Mouse (Mus musculus) gastrocnemius, adult 8-10 months (tissue): ENCODE data around the gene Ptk7. TPM values are rescaled to one million over a fixed set of nuclear protein-coding genes. Genes with fewer than 3 reads are reported as not detected.
A peak's percentile ranks its signal among the peaks of the same experiment; 100 is the strongest.

Experiments used
- DNase-seq, 2 experiments: peaks; one replicate each; pipeline ENCODE4 v3.0.0; 2022; ENCODE audit warnings: low spot score in 2 of 2
- total RNA-seq, 4 experiments: library from RNA; stranded (reverse); gene quantifications; 2 replicates each; pipeline ENCODE4 v1.2.4; 2022

Gene Ptk7
- total RNA-seq: under 1 TPM; 0.15 to 0.38 (median 0.30) TPM

DNA sequence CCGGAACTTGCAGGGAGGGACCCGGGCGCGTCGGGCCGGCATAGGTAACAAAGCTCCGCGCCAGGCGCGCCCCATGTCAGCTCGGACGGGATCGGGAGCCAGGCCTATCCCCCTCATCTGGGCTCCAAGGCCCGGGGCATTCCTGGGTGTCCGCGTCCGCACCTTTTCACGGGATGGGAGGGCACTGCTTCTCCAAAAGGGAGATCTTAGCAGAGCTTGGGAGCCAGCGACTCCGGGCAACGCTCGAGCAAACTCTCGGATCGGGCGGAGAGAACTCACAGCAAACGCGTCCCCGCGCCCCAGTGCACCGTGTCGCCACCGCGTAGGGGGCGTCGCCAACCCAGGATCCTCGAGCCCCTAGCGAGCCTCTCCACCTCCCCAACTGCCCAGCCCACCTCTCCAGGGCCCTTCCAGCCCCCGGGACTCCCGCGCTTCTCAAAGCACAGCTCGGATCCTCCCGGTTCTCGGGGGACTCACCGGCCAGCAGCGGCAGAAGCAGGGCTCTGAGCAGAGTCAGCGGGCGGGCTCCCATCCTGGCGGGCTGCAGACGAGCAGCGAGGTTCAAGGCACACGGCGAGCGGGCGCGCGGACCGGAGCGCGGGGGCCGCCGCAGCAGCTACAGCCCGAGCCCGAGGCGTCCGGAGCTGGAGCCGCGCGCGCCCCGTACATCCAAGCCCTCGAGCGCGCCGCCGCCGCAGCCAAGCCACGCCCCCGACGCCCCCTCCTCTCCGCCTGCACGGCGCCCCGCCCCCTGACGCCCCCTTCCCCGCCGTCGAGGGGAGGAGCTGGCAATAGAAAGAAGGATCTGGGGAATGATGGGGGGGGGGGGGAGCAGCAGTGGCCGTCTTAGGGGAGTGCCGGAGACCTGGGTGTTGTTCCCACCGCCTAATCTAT, at the start of gene Ptk7:
TSS of gene Ptk7 (minus strand) at position 714 of the 894 bp plus-strand sequence.
- no peak for DNase-seq

DNA sequence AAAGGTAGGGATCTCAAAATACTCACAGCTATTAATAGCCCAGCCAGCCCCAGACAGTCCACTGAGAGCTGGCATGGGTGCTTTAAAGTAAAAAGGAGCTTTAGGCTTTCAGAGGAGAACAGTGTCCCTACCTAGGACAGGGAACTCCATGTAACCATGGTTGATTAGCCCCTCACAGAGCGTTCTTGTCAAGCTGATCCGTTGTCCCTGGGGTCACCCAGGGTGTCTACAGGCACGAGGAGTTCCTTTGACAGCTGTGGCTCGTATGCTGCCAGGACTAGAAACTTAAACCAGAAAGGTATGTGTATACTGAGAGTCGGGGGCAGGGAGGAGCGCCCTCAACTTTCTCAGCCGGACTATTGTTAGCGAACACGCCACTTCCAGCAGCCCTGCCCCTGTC, 49.6 kb upstream of the Ptk7 start:
- DNase-seq: peak; percentile 47 to 60

DNA sequence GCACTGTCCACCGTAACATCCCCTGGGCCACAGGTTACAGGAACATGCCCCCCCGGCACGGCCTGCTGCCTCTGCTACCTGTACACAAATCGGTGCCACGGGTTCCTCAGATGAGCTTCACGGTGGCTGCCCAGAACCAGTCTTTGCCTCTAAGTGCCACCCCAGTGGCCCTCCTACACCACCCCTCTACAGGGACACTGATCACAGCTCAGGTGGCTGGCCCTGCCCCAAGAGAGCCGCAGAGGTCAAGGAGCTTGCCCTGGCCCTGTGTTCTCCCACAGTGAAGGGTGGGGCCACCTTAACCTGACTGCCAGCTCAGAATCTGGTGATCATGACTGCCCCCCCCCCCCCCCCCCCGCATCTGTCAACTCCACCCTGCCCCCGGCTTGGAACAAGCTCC, 49.1 kb upstream of the Ptk7 start, which contains the start of gene Mea1:
TSS of gene Mea1 (plus strand) at position 378 of the 400 bp plus-strand sequence.
- peak; percentile 57 to 74 for DNase-seq

DNA sequence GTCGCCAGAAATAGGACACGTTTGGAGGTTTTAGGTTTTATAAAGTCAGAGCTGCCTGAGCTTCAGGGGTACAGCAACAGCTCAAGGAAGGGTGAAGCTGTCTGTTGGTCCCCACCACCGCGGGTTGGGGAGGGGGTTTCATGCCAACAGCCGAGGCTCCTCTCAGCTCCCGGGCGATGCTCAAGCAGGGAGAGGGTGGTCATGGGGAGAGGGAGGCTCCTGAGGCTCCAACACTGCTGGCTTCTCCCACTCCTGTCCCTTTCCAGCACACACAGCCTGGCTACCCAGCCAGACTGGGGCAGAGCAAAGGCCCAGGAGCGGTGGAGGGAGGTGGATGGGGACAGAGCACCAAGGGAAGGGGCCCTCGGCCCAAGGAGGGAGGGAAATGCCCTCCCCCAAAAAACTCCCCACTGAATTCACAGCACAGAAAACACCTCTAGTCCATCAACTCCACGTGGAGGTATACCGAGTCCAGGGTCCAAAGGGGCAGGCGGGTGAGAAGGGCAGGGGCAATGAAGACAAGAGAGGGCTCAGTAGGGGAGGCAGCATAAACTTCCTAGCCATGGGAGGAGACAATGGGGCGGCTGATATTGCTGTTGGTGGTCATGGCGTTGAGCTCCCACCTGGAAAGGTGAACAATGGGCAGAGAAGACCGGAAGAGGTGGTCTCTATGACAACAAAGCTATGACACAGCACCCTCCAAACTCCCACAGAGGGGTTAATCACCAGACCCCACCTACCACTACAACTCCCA, 45.4 kb upstream of the Ptk7 start:
- DNase-seq: no peak

DNA sequence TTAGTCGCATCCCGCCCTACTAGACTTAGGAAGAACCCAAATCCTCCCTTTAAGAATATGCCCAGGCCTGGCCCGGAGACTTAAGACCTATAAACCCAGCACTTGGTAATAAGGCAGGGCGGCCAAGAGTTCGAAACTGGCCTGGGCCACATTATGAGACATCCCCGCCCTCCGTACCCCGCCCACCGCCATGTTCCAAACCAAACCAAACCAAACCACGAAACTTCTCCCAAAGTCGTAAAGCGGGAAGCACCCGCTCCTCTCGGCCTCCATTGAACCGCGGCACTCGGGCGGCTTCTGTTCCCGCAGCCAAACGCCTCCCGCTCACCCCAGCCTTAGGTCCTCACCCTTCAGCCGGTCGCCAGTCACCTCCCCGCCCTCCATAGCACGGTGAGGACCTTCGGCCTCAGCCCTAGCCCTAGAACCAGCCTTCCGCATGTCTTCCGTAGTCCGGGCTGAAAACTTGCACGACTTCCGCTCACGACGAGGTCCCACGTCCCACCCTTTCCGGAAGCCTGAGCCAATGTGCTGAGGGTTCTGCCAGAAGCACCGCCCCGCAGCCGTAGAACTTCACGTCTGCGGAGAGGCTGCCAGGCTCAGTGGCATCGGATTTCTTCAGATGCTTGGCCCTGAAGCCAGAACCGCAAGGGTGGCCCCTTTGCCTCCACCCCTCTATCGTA, 44.7 kb upstream of the Ptk7 start, which contains the start of gene Rrp36:
TSS of gene Rrp36 (minus strand) at position 503 of the 680 bp plus-strand sequence.
- DNase-seq: peak; percentile 83 to 90

DNA sequence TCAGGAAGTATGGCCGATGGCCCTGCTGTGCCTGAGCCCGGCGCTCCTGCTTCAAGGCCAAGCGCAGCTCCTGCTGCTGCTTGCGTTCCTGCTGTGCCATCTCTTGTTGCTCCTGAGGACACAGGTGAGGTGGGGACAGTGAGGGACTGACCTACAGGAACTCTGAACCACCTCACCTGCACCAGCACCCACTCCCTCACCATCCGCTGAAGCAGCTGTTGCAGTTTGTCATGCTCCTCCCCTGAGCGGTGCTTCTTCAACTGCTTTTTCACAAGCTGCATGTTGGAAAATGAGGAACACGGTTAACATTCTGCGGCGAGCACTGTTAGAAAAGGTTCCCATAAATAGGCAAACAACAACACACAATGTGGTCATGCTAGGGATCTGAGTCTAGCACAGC, 40.6 kb upstream of the Ptk7 start:
- no peak for DNase-seq

DNA sequence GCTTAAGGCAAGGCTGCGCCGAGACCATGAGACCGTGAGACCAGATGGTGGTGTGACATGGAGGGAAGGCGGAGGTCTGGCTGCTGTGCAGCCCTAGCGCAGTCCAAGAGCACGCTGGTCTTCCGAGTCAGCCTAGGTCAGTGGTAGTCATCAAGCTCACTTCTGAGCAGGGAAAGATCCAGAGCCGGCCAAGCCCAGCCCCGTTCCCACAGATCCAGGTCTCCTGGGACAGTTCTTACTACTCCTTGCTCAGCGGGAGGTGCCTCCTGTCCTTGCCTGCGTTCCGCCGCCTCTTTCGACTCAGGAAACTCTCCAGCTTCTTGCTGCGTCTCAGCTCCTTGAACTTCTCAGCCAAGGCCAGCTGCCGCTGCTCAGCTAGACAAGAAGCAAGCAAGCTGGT, 38.4 kb upstream of the Ptk7 start:
- no peak for DNase-seq

DNA sequence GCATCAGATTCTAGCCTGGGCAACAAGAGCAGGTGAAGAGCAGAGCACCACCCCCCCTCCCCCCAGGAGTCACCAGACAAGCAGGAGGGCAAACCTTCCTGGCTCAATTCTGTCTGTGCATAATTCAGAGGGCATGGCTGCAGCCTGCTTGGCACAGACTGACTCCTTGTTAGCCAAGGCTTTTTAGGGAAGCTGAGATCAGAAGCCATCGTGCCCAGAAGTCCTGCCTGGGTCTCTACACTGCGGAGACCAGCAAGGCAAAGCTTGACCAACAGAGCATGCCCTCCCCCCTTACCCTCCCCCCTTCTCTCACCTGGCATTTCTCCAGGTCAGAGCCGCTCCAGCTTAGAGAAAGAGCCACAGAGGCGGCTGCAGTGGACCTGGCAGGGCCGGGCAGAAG, 33.4 kb upstream of the Ptk7 start:
- peak in 1 of 2 experiments; percentile 65 for DNase-seq

DNA sequence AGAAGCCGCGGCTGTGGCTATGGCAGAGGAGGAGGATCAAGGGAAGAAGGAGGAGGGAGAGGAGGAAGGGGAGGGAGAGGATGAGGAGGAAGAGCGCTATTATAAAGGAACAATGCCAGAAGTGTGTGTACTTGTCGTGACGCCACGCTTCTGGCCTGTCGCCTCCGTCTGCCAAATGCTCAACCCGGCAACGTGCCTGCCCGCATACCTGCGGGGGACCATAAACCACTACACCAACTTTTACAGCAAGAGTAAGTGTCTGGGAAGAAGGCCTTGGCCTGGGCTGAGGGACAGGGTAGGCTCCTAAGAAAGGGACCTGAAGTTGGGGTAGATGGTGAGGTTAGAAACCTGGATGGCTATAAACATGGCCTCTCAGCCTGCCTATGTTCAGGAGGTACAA, 32.7 kb upstream of the Ptk7 start:
- no peak for DNase-seq

DNA sequence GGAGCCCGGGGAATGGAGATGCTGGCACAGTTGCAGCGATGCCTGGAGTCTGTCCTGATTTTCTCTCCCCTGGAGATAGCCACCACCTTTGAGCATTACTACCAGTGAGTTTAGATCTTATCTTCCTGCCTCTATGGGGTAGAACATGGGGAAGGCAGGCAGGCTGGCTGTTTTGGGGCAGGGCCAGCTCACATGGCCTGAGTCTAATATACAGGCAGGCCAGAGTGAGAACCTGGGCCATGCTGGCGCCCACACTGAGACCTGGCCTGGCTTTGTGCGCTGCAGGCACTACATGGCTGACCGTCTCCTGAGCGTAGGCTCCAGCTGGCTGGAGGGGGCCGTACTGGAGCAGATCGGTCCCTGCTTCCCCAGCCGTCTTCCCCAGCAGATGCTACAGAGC, 32.0 kb upstream of the Ptk7 start:
- DNase-seq: no peak

DNA sequence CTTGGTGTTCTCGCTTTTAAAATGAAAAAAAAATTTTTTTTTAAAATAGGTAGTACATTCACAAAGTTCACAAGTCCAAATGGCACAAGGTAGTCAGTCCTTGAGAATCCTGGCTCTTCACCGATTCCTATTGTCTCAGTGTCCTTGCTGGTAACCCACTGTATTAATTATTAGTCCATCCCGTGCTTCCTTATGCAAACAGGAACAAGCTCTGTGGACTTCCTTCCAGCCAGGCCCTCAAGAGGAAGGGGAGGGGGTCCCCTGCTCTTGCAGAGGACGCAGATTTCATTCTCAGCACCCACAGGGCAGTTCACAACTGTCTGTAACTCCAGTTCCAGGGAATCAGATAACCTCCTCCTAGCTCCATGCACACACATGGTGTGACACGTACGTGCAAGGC, 26.8 kb upstream of the Ptk7 start:
- no peak for DNase-seq

DNA sequence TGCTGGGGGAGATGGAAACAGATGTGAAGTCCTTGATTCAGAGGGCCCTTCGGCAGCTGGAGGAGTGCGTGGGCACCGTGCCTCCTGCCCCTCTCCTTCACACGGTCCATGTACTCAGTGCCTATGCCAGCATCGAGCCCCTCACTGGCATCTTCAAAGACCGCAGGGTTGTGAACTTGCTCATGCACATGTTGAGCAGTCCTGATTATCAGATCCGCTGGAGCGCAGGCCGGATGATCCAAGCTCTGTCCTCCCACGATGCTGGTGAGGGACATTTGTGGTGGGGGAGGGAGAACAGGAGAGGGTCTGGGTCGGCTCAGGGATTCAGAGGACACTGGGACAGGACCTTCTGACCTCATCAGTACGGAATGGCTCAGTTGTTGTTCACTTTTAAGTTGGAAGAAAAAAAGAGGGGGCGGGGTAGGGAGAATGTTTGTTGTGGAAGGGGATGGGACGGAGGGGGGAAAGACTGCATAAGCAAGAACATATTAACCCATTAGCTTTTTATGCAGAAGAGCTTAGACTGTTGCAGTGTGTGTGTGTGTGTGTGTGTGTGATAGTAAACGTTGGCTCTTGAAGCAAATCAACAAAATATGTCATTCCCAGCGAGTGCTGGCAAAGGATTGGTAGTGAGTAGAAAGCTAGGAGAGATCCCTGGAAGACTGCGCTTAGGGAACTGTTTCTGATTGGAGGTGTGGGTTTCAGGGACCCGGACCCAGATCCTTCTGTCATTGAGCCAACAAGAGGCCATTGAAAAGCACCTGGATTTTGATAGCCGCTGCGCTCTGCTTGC, 22.6 kb upstream of the Ptk7 start:
- no peak for DNase-seq

DNA sequence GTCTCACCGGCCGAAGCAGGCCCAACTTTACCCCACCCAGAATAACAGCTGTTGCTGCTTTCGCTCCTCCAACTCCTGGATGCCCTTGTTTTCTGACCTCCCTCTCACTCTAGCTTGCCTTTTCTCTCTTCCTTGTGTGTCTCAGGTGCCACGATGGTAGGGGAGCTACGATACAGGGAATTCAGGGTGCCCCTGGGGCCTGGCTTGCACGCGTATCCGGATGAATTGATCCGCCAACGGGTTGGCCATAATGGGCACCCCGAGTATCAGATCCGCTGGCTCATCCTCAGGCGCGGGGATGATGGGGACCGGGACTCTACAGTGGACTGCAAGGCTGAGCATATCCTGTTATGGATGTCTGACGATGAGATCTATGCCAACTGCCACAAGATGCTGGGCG, 22.0 kb upstream of the Ptk7 start:
- DNase-seq: no peak

DNA sequence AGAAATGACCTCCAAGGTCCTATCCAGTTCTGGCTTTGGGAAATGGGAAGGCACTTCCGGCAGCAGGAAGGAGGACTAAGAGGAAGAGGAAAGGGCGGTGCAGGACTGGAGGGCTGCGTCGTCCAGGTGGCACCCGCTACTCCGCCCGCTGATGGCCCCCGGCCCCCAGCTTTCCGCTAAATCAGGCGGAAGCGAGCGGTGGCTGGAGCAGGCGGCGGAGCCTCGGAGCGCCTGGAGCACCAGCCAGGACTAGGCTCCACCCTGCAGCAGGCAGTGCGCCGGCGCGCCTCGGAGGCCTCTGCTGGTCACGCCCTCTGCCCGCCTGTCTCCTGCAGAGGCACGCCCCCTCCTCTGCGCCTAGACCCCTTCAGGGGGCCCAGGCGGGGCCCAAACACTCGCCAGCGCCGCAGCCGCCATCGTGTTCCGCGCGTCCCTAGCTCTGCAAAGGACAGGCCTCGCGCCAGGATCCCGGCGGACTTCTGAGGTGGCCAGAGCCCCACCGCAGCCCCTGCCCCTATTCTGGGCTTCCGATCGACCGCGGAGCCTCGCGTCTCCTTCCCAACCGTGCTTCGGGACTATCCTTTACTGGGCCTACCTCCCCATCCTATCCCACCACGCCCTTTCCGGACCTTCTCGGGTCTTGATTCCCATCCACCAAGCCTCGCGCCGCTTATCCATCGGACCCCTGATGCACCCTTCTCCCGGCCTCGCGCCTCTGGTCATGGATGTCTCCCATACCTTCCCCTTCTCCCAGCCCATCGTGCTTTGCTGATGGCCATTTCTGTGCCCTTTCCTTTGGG, 21.1 kb upstream of the Ptk7 start, which contains the start of gene Cul7:
TSS of gene Cul7 (plus strand) at position 106 of the 800 bp plus-strand sequence.
- peak; percentile 79 to 86 for DNase-seq

DNA sequence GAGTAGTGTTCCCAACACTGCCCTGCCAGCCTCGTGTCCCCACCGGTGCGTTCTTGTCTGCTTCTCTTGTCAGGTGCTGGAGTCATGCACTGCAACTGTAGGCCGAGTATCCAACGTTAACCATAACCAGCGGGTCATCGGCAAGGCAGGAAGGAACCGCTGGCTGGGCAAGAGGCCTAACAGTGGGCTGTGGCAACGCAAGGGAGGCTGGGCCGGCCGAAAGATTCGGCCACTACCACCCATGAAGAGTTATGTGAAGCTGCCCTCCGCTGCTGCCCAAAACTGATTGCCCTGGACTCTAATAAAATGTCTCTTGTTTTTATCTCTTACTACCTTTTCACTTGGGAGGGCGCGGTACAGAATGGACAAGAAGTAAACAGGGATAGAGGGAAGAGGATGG, 20.5 kb upstream of the Ptk7 start:
- DNase-seq: no peak

DNA sequence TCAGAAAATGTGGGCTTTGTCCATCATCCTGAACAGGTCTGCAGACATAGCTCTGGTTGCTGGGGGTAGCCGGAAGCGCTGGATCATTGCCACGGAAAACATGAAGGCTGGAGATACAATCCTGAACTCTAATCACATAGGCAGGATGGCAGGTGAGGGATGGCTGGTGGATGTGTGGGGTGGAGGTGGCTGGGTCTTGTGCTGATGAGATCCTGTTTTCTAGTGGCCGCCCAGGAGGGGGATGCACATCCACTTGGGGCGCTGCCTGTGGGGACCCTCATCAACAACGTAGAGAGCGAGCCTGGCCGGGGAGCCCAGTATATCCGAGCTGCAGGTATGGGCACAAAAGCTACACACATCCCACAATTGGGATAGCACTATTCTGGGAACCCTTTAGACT, 19.1 kb upstream of the Ptk7 start:
- DNase-seq: no peak

DNA sequence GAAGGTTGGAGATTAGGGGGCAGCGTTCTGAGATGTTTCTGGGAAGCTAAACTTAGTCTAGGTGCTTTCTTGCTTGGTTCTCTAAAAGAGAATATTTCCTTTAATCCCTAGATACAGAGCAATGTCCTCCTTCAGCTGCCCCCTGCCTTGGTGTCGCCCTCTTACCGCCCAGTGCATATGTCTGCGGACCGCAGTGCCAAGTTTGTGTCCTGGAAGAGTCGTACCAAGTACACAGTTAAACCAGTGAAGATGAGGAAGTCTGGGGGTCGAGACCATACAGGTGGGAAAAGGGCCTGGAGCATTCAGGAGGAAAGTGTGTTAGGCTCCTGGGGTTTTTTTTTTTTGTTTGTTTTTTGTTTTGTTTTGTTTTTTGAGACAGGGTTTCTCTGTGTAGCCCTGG, 18.0 kb upstream of the Ptk7 start:
- no peak for DNase-seq

DNA sequence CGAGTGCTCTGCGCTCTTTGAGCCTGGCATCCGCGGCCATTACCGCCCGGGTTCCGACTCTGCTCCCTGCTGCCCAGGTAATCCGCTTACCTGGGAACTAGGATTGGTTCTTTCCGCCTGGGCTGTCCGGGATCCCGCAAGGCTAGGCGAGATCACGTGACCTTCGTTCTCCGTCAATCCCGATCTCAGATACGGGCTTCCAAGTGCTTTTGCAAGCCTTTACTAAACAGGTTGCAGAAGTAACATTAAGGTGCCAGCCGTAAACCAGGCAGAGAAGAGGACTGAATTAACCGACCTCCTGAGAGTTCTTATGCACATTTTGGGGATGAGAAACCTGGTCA, 17.0 kb upstream of the Ptk7 start:
- DNase-seq: no peak

DNA sequence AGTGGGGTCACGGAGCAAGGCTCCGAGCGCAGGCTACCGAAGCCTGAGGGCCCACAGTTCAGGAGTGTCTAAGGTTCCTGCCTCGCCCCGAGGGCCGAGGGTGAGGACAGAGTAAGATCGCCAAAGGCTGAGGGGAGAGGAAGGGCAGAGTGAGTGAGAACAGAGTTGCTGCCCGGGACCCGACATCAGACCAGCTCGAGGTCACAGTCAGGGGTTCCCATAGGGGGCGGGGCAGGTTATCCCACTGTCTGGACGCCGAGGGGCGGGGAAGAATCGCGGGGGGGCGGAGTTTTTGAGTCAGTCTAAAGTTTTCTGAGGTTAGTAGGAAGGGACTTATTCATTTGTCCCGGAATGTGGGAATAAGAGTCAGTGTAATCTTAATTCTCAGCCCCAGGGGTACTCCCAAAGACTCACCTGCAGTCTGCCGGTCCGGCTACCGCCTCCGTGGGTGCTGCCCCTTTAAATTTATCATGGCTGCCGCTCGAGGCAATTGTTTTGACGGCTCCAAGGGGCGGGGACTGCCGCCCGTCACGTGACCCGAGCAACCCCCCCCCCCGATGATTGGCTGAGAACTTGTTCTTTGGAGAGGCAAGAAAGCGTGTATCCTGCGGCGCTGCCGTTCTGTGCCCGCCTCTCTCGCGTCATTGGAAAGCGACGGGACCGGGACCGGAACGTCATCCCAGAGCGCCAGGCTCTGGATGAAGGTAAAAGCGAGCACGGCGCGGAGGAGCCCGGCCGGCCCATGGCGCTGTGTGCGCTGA, 16.4 kb upstream of the Ptk7 start, which contains the start of the genes Klc4 and Mrpl2:
TSS of gene Klc4 (minus strand) at position 462 of the 761 bp plus-strand sequence.
TSS of gene Mrpl2 (plus strand) at position 669 of the 761 bp plus-strand sequence.
- peak; percentile 95 to 97 for DNase-seq
